Mouse (Mus musculus): ENCODE data around the gene Gm20431.

DNA sequence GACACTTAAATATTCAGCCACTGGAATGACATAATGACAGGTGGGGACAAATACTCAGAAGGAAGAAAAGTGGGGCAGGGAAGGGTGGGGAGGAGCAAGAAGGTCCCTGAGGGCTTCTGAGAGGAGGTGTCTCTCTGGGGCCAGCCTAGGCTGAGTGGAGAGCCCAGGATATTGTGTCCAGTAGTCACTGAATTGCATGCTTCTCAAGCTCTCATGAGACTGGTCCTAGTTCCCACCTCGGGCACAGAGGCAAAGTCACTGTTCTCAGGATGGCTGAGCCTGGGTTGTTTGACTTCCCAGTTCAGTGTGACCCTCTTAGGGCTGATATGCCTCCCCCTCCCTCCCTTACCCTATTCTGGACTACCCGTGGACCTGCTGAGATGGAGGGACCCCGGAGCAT is 31.5 kb upstream of the Gm20431 start:
- no peak for TF ChIP-seq CTCF (conservative IDR thresholded peaks at IDR 0.05; ENCODE audit: low read length)
- no peak for TF ChIP-seq POU5F1 (IDR thresholded peaks at IDR 0.05; ENCODE audit: borderline replicate concordance, low read length)
